Mouse (Mus musculus): ENCODE measurements around the gene Faf1.
"Not testable (repeated sequence)": the region's sequence is repeated elsewhere in the genome, so short reads cannot be mapped to it uniquely, and the experiment has no call there.

- not testable (repeated sequence) for TF ChIP-seq POLR2A (IDR thresholded peaks at IDR 0.05; ENCODE audit: control insufficient read depth, extremely low read depth, insufficient read depth, low read length, poor library complexity); CTCF (IDR thresholded peaks at IDR 0.05; ENCODE audit: borderline replicate concordance, control insufficient read depth, extremely low read depth, insufficient read depth, low read length, poor library complexity)
Observed at GRCm38 (mm10) chr4:109700727-109701126, 24.3 kb downstream of the Faf1 start.
